15 mouse cellular contexts compared by ENCODE assay signal in genomic region chr12:32982631-32983030, GRCm38 (mm10). TPM values are rescaled to one million over a fixed set of nuclear protein-coding genes. Genes with fewer than 3 reads are reported as not detected.
DNase-seq lines count a peak whose midpoint lies in the region; ATAC-seq and TF ChIP-seq lines count a peak whose summit lies in the region.
"Had no signal": no experiment of that assay in that cellular context is flagged by ENCODE, and none has a peak within 500 bp of the region (broad histone marks: within the 10 kb centered on the region; RNA-seq: fewer than 3 reads in every experiment).

No protein-coding gene starts in this region.

- no peak overlapping the region for H3K4me2 ChIP-seq in forebrain, embryonic 11.5 days (ENCODE audit: low read depth, low read length, severe bottlenecking)
- H3K4me2 ChIP-seq in kidney, embryonic 14.5 days (replicated peaks; ENCODE audit: low read depth, low read length): no peak overlapping the region
- no peak overlapping the region for H3K4me2 ChIP-seq in liver, embryonic 12.5 days
- H3K4me2 ChIP-seq: heart, embryonic 12.5 days; liver, embryonic 11.5 days; midbrain, embryonic 15.5 days had no signal

- no peak overlapping the region for H3K4me3 ChIP-seq in forebrain, embryonic 10.5 days
- H3K4me3 ChIP-seq in forebrain, embryonic 11.5 days (ENCODE audit: low read depth, low read length): no peak overlapping the region
- no peak overlapping the region for H3K4me3 ChIP-seq in kidney, embryonic 14.5 days (ENCODE audit: low read length)
- no peak overlapping the region for H3K4me3 ChIP-seq in liver, embryonic 12.5 days
- H3K4me3 ChIP-seq: heart, embryonic 12.5 days; midbrain, embryonic 15.5 days had no signal

- 100% methylated on average over 1 of the region's 1 CpGs for WGBS in forebrain, embryonic 10.5 days
- WGBS in forebrain, embryonic 11.5 days: 100% methylated on average over 1 of the region's 1 CpGs
- WGBS in kidney, embryonic 14.5 days: 100% methylated on average over 1 of the region's 1 CpGs
- WGBS in liver, embryonic 12.5 days (ENCODE audit: insufficient replicate concordance): 80% methylated on average over 1 of the region's 1 CpGs

- no peaks in the 10 kb centered on the region for H3K4me1 ChIP-seq in forebrain, embryonic 10.5 days
- H3K4me1 ChIP-seq in forebrain, embryonic 11.5 days (replicated peaks; ENCODE audit: control insufficient read depth, insufficient read depth, low read length): no peaks in the 10 kb centered on the region
- H3K4me1 ChIP-seq in kidney, embryonic 14.5 days (ENCODE audit: control insufficient read depth, insufficient read depth, low read length): no peaks in the 10 kb centered on the region
- no peaks in the 10 kb centered on the region for H3K4me1 ChIP-seq in liver, embryonic 12.5 days
- H3K4me1 ChIP-seq: heart, embryonic 12.5 days; midbrain, embryonic 15.5 days had no signal

- no peak overlapping the region for H3K9ac ChIP-seq in forebrain, embryonic 11.5 days (ENCODE audit: low read length)
- H3K9ac ChIP-seq in kidney, embryonic 14.5 days (ENCODE audit: low read depth, low read length): no peak overlapping the region
- H3K9ac ChIP-seq in liver, embryonic 12.5 days: no peak overlapping the region
- H3K9ac ChIP-seq: heart, embryonic 12.5 days; midbrain, embryonic 15.5 days had no signal

- H3K27me3 ChIP-seq in forebrain, embryonic 10.5 days (ENCODE audit: poor library complexity, severe bottlenecking): no peaks in the 10 kb centered on the region
- H3K27me3 ChIP-seq in forebrain, embryonic 11.5 days (ENCODE audit: control insufficient read depth, insufficient read depth, low read length): no peaks in the 10 kb centered on the region
- no peaks in the 10 kb centered on the region for H3K27me3 ChIP-seq in kidney, embryonic 14.5 days (ENCODE audit: control insufficient read depth, insufficient read depth, low read length)
- H3K27me3 ChIP-seq in liver, embryonic 12.5 days (replicated peaks): no peaks in the 10 kb centered on the region
- H3K27me3 ChIP-seq: CH12.LX; heart, embryonic 12.5 days; midbrain, embryonic 15.5 days had no signal

- no peaks in the 10 kb centered on the region for H3K9me3 ChIP-seq in forebrain, embryonic 10.5 days
- no peaks in the 10 kb centered on the region for H3K9me3 ChIP-seq in forebrain, embryonic 11.5 days (ENCODE audit: control insufficient read depth, low read length)
- no peaks in the 10 kb centered on the region for H3K9me3 ChIP-seq in kidney, embryonic 14.5 days (ENCODE audit: control insufficient read depth, low read length)
- H3K9me3 ChIP-seq in liver, embryonic 12.5 days (replicated peaks): no peaks in the 10 kb centered on the region
- H3K9me3 ChIP-seq: heart, embryonic 12.5 days; midbrain, embryonic 15.5 days had no signal

- no peak for TF ChIP-seq CTCF in brain, embryonic 14.5 days (IDR thresholded peaks at IDR 0.05; ENCODE audit: borderline replicate concordance, extremely low read depth, insufficient read depth, insufficient read length)

- peak overlapping the region; percentile 11; the same call in 1 of the 2 replicates for H3K27ac ChIP-seq in forebrain, embryonic 10.5 days
- no peak overlapping the region for H3K27ac ChIP-seq in forebrain, embryonic 11.5 days (ENCODE audit: low read depth, low read length)
- no peak overlapping the region for H3K27ac ChIP-seq in kidney, embryonic 14.5 days (ENCODE audit: low read depth, low read length)
- no peak overlapping the region for H3K27ac ChIP-seq in liver, embryonic 12.5 days
- H3K27ac ChIP-seq: midbrain, embryonic 15.5 days had no signal

- DNase-seq in forebrain, embryonic 10.5 days (ENCODE audit: extremely low spot score, low spot score): no peak
- no peak for DNase-seq in forebrain, embryonic 11.5 days (ENCODE audit: low spot score)
- peak; percentile 61 for DNase-seq in brain, embryonic 14.5 days (ENCODE audit: low read depth)
- DNase-seq in cerebellum, postnatal 14 days: peak; percentile 47 to 51
- DNase-seq in layer of hippocampus, postnatal 10 days (ENCODE audit: low spot score in 2 of 2): peak; percentile 30 to 38
- no peak for DNase-seq in c-Kit-positive CD71-positive TER-119-positive erythroid progenitor cells, embryonic 14.5 days (ENCODE audit: low spot score)
- DNase-seq: gastrocnemius, postnatal 25 days; heart, postnatal 4 days; kidney, adult 8-10 months had no signal

- H3K36me3 ChIP-seq in forebrain, embryonic 10.5 days (replicated peaks): no peaks in the 10 kb centered on the region
- H3K36me3 ChIP-seq in forebrain, embryonic 11.5 days (ENCODE audit: control insufficient read depth, insufficient read depth, low read length): no peaks in the 10 kb centered on the region
- H3K36me3 ChIP-seq in kidney, embryonic 14.5 days (ENCODE audit: control insufficient read depth, insufficient read depth, low read length): 0 out of 2 replicates have a peak, but pooled peaks cover under 1% of the 10 kb centered on the region
- peaks cover 5% of the 10 kb centered on the region for H3K36me3 ChIP-seq in liver, embryonic 12.5 days
- H3K36me3 ChIP-seq: midbrain, embryonic 15.5 days had no signal

- no peak for ATAC-seq in forebrain, embryonic 11.5 days (replicated peaks; ENCODE audit: low FRiP score)
- no peak for ATAC-seq in kidney, embryonic 14.5 days (ENCODE audit: low FRiP score, low TSS enrichment)
- no peak for ATAC-seq in liver, embryonic 12.5 days
- ATAC-seq: midbrain, embryonic 15.5 days had no signal

- no peak for TF ChIP-seq POLR2A in brain, embryonic 14.5 days (IDR thresholded peaks at IDR 0.05; ENCODE audit: borderline replicate concordance, extremely low read depth, insufficient read depth, insufficient read length, poor library complexity, severe bottlenecking)

RNA-seq across cellular contexts. Expression of gene Sypl, which starts 28.9 kb away (rescaled TPM):
- 48.6 and 52.0 TPM in 2 replicates for polyA plus RNA-seq in forebrain, embryonic 10.5 days (2016; fragmentation: Nextera tagmentation; extraction: Ambion mirVana)
- polyA plus RNA-seq in forebrain, embryonic 11.5 days (2014; fragmentation: Nextera tagmentation; extraction: Ambion mirVana): 49.4 and 53.3 TPM in 2 replicates
- 27.7 and 28.9 TPM in 2 replicates for polyA plus RNA-seq in brain, embryonic 14.5 days (2012; rRNA removed)
- total RNA-seq in layer of hippocampus, postnatal 10 days (2021): 10 to 100 TPM; 35.6 to 35.7 TPM
- polyA plus RNA-seq in kidney, embryonic 14.5 days (2014; fragmentation: Nextera tagmentation; extraction: Ambion mirVana): 104 and 135 TPM in 2 replicates
- 50.5 and 51.2 TPM in 2 replicates for polyA plus RNA-seq in liver, embryonic 12.5 days (2016; fragmentation: Nextera tagmentation; extraction: Ambion mirVana)

Comparison
In these comparisons a context has a peak if more than half of its experiments do, and no peak if none do; other contexts are left out.
1. DNase-seq: peak in brain, embryonic 14.5 days (single experiment), cerebellum, postnatal 14 days (2 of 2) and layer of hippocampus, postnatal 10 days (2 of 2); none in forebrain, embryonic 10.5 days (single experiment), forebrain, embryonic 11.5 days (single experiment) and c-Kit-positive CD71-positive TER-119-positive erythroid progenitor cells, embryonic 14.5 days (single experiment).